Mouse (Mus musculus) kidney, adult 2 months (tissue): Measurements from ENCODE around the gene Psmd4.

Source experiments
- CTCF ChIP-seq: fragments of 200-500 bp; conservative IDR thresholded peaks from 2 replicates; pipeline ENCODE4 v1.5.1; 2011; ENCODE audit warnings: low read depth, mild to moderate bottlenecking, control low read depth, low read length, moderate library complexity, mixed read lengths; ENCODE audit not compliant: insufficient read depth, insufficient read length
- POLR2A ChIP-seq: fragments of 200-500 bp; IDR thresholded peaks from one replicate; pipeline ENCODE4 v1.6.1; 2011; ENCODE audit warnings: low read depth, low read length, control low read depth

DNA sequence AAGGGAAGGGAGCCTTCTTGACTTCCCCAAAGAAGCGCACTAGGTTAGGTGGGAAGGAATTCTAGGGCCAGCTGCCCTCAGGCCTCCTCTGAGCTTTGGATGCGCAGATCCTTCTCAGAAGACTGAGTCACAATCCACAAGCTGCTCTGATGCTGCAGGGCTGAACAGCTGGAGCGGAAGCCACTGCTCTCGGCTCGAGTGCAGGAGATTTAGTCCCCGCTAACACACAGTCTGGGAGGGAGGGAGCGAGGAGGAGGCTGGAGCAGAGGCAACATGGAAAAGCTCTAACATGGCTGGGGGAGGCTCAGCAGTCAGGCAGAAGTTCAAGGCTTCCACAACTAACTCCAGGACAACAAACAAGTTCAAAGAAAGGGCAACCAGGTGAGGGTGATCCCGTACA is 15.7 kb upstream of the Psmd4 start:
- TF ChIP-seq POLR2A, result no peak
- TF ChIP-seq CTCF, result no peak
